Mouse (Mus musculus): Measurements from ENCODE around the gene Slco4a1.

DNA sequence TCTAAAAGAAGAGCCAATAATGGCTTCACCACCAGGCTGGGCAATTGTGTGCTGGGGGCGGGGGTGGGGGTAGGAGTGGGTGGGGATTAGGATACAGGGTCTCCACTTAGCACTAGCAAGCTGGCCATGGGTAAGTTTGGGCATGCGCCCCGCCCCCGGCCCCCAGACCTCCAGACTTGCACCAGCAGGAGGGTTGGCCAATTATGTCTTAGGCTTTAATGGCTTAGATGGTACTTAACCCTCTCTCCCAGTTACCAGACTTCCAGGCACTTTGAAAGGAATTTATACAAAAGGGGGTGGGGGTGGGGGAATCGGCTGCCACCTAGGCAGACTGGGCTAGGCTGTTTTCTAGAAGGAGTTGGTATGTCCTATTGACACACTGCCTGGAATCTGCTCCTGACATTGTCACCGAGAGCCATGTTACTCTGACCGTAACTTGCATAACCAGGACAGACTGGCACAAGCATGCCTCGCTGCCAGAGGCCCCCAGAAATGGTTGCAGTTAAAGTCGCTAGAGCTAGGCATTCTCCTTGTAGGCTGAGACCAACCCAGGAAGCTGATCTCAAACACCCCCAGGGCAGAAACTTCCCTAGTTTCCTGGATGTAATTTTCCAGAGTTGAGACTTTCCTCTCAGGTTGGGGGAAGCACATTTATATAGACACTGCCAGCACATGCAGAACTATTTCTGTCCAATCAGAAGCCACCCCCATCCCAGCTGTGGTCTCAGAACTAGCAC lies 15.3 kb upstream of the Slco4a1 start:
- TF ChIP-seq EP300 (IDR thresholded peaks at IDR 0.05): no peak
- no peak for TF ChIP-seq CTCF (IDR thresholded peaks at IDR 0.05)
